Mouse (Mus musculus) liver (tissue): ENCODE results near the gene Phf21a.

Experiments used
- DNase-seq: peaks from one replicate; pipeline ENCODE4 v3.0.0-alpha.2; 2020; ENCODE audit warnings: mixed read lengths

The Phf21a gene

GRCm38 (mm10) chr2:92182981-92183501 lies 90.1 kb downstream of the Phf21a start:
- DNase-seq, result peak; percentile 77

- DNase-seq, result peak; percentile 91
These were observed 90.7 kb downstream of the Phf21a start for GRCm38 (mm10) chr2:92183613-92184076.

- peak; percentile 53 for DNase-seq
These were observed 91.4 kb downstream of the Phf21a start for GRCm38 (mm10) chr2:92184077-92184921.

- DNase-seq, result peak; percentile 44
These were observed 92.3 kb downstream of the Phf21a start for GRCm38 (mm10) chr2:92185062-92185765.

- no peak for DNase-seq
These were observed 93.0 kb downstream of the Phf21a start for GRCm38 (mm10) chr2:92185766-92186450.

- no peak for DNase-seq
These were observed 94.1 kb downstream of the Phf21a start for GRCm38 (mm10) chr2:92187061-92187460.

- no peak for DNase-seq
These were observed 95.8 kb downstream of the Phf21a start for GRCm38 (mm10) chr2:92188744-92189143.

- no peak for DNase-seq
These were observed 98.0 kb downstream of the Phf21a start for GRCm38 (mm10) chr2:92190960-92191359.

GRCm38 (mm10) chr2:92191826-92192581 lies 99.1 kb downstream of the Phf21a start:
- no peak for DNase-seq

- DNase-seq, result no peak
These were observed 105.2 kb downstream of the Phf21a start for GRCm38 (mm10) chr2:92198126-92198525.

- DNase-seq, result no peak
These were observed 105.8 kb downstream of the Phf21a start for GRCm38 (mm10) chr2:92198747-92199146.

- DNase-seq, result no peak
These were observed 106.8 kb downstream of the Phf21a start for GRCm38 (mm10) chr2:92199562-92200286.

- no peak for DNase-seq
These were observed 109.6 kb downstream of the Phf21a start for GRCm38 (mm10) chr2:92202319-92203040.

- no peak for DNase-seq
These were observed 112.2 kb downstream of the Phf21a start for GRCm38 (mm10) chr2:92205010-92205639.

- no peak for DNase-seq
These were observed 117.5 kb downstream of the Phf21a start for GRCm38 (mm10) chr2:92210409-92210808.

- DNase-seq, result no peak
These were observed 128.5 kb downstream of the Phf21a start for GRCm38 (mm10) chr2:92221431-92221830.

- DNase-seq, result no peak
These were observed 132.7 kb downstream of the Phf21a start for GRCm38 (mm10) chr2:92225592-92225991.

GRCm38 (mm10) chr2:92229973-92230372 lies 137.1 kb downstream of the Phf21a start:
- DNase-seq, result no peak

GRCm38 (mm10) chr2:92231706-92232105 lies 138.8 kb downstream of the Phf21a start:
- no peak for DNase-seq

- no peak for DNase-seq
These were observed 141.9 kb downstream of the Phf21a start for GRCm38 (mm10) chr2:92234768-92235332.
